Mouse (Mus musculus) olfactory bulb, adult 2 months (tissue): ENCODE results near the gene Slco3a1.

Source experiments
- CTCF ChIP-seq: fragments of 200-500 bp; IDR thresholded peaks from 2 replicates; pipeline ENCODE4 v1.5.1; 2012; ENCODE audit warnings: low read depth, mild to moderate bottlenecking, low read length, moderate library complexity; ENCODE audit not compliant: insufficient read depth
- POLR2A ChIP-seq: fragments of 200-500 bp; IDR thresholded peaks from 2 replicates; pipeline ENCODE4 v1.6.1; 2012; ENCODE audit warnings: mild to moderate bottlenecking, low read depth, low read length, moderate library complexity; ENCODE audit not compliant: insufficient read depth

- TF ChIP-seq CTCF = no peak
- TF ChIP-seq POLR2A = no peak
Measured at GRCm38 (mm10) chr7:74575678-74576077, 21.1 kb upstream of the Slco3a1 start.
